ENCODE assay signal across 14 mouse cellular contexts in genomic region chr6:54552721-54553413, GRCm38 (mm10). TPM values are rescaled to one million over a fixed set of nuclear protein-coding genes. Genes with fewer than 3 reads are reported as not detected.
DNase-seq lines count a peak whose midpoint lies in the region; ATAC-seq lines count a peak whose summit lies in the region.
"Had no signal": no experiment of that assay in that cellular context is flagged by ENCODE, and none has a peak within 500 bp of the region (broad histone marks: within the 10 kb centered on the region; RNA-seq: fewer than 3 reads in every experiment).

No protein-coding gene starts in this region.

- peaks cover 55% of the 10 kb centered on the region for H3K4me1 ChIP-seq in neural tube, embryonic 12.5 days
- H3K4me1 ChIP-seq in hindbrain, embryonic 12.5 days, result peaks cover 73% of the 10 kb centered on the region
- H3K4me1 ChIP-seq in midbrain, embryonic 15.5 days, result peaks cover 52% of the 10 kb centered on the region

- DNase-seq in neural tube, embryonic 10.5 days (ENCODE audit: extremely low spot score, low spot score), result no peak
- no peak for DNase-seq in left cerebral cortex, postnatal 36 days (ENCODE audit: low spot score in 2 of 2)
- no peak for DNase-seq in spleen, adult 18-20 months
- no peak for DNase-seq in thymus, postnatal 14 days
- DNase-seq: cerebellum, adult 11 months; kidney, adult 8-10 months; right cerebral cortex, postnatal 14 days had no signal

- no peaks in the 10 kb centered on the region for H3K9me3 ChIP-seq in neural tube, embryonic 12.5 days
- H3K9me3 ChIP-seq in hindbrain, embryonic 12.5 days (replicated peaks), result no peaks in the 10 kb centered on the region
- H3K9me3 ChIP-seq in midbrain, embryonic 15.5 days, result no peaks in the 10 kb centered on the region
- H3K9me3 ChIP-seq: embryonic facial prominence, embryonic 15.5 days had no signal

- no peaks in the 10 kb centered on the region for H3K27me3 ChIP-seq in neural tube, embryonic 12.5 days (replicated peaks)
- H3K27me3 ChIP-seq in hindbrain, embryonic 12.5 days, result no peaks in the 10 kb centered on the region
- H3K27me3 ChIP-seq in midbrain, embryonic 15.5 days (replicated peaks), result no peaks in the 10 kb centered on the region
- H3K27me3 ChIP-seq: embryonic facial prominence, embryonic 15.5 days had no signal

- WGBS in neural tube, embryonic 12.5 days, result 31% methylated on average over 9 of the region's 9 CpGs
- WGBS in hindbrain, embryonic 12.5 days, result 23% methylated on average over 9 of the region's 9 CpGs
- 19% methylated on average over 9 of the region's 9 CpGs for WGBS in midbrain, embryonic 15.5 days

- H3K27ac ChIP-seq in neural tube, embryonic 12.5 days, result no peak overlapping the region
- H3K27ac ChIP-seq in hindbrain, embryonic 12.5 days, result peak overlapping the region; percentile 60
- H3K27ac ChIP-seq in midbrain, embryonic 15.5 days, result peak overlapping the region; percentile 62
- H3K27ac ChIP-seq: embryonic facial prominence, embryonic 15.5 days; layer of hippocampus, adult 2 months; left cerebral cortex, adult 2 months had no signal

- H3K9ac ChIP-seq in neural tube, embryonic 12.5 days, result no peak overlapping the region
- H3K9ac ChIP-seq in hindbrain, embryonic 12.5 days, result no peak overlapping the region
- H3K9ac ChIP-seq in midbrain, embryonic 15.5 days, result no peak overlapping the region
- H3K9ac ChIP-seq: embryonic facial prominence, embryonic 15.5 days had no signal

- intact Hi-C loops in left cerebral cortex, postnatal 36 days (cut with DNase I), result no loop called here

- H3K36me3 ChIP-seq in neural tube, embryonic 12.5 days, result no peaks in the 10 kb centered on the region
- no peaks in the 10 kb centered on the region for H3K36me3 ChIP-seq in hindbrain, embryonic 12.5 days
- no peaks in the 10 kb centered on the region for H3K36me3 ChIP-seq in midbrain, embryonic 15.5 days (replicated peaks)
- H3K36me3 ChIP-seq: embryonic facial prominence, embryonic 15.5 days had no signal

- H3K4me2 ChIP-seq in neural tube, embryonic 12.5 days (replicated peaks), result no peak overlapping the region
- H3K4me2 ChIP-seq in hindbrain, embryonic 12.5 days (replicated peaks), result no peak overlapping the region
- no peak overlapping the region; the same call in 1 of the 2 replicates for H3K4me2 ChIP-seq in midbrain, embryonic 15.5 days
- H3K4me2 ChIP-seq: embryonic facial prominence, embryonic 15.5 days had no signal

- H3K4me3 ChIP-seq in neural tube, embryonic 12.5 days, result no peak overlapping the region
- H3K4me3 ChIP-seq in hindbrain, embryonic 12.5 days, result no peak overlapping the region
- no peak overlapping the region for H3K4me3 ChIP-seq in midbrain, embryonic 15.5 days
- H3K4me3 ChIP-seq: embryonic facial prominence, embryonic 15.5 days; layer of hippocampus, adult 2 months; left cerebral cortex, adult 2 months had no signal

- ATAC-seq in neural tube, embryonic 12.5 days (ENCODE audit: low FRiP score, low read depth), result peak; percentile 49
- ATAC-seq in hindbrain, embryonic 12.5 days (ENCODE audit: low FRiP score), result peak; percentile 69
- peak; percentile 55 for ATAC-seq in midbrain, embryonic 15.5 days (replicated peaks)

RNA-seq across cellular contexts. Expression of gene Scrn1, which starts 13.4 kb away (rescaled TPM):
- polyA plus RNA-seq in neural tube, embryonic 12.5 days (2016; fragmentation: Nextera tagmentation; extraction: Ambion mirVana), result 88.2 and 88.7 TPM in 2 replicates
- 79.3 and 89.4 TPM in 2 replicates for polyA plus RNA-seq in hindbrain, embryonic 12.5 days (2016; fragmentation: Nextera tagmentation; extraction: Ambion mirVana)
- polyA plus RNA-seq in midbrain, embryonic 15.5 days (2015; fragmentation: Nextera tagmentation; extraction: Ambion mirVana), result 119 and 123 TPM in 2 replicates
- total RNA-seq in left cerebral cortex, postnatal 36 days (2021), result 100 to 1,000 TPM; 145 to 155 TPM
- total RNA-seq: monocyte, adult 5-6 weeks had no signal

RNA-seq across cellular contexts. Expression of gene Plekha8, which starts 42.0 kb away (rescaled TPM):
- polyA plus RNA-seq in neural tube, embryonic 12.5 days (2016; fragmentation: Nextera tagmentation; extraction: Ambion mirVana), result 13.2 and 15.0 TPM in 2 replicates
- polyA plus RNA-seq in hindbrain, embryonic 12.5 days (2016; fragmentation: Nextera tagmentation; extraction: Ambion mirVana), result 17.7 and 19.4 TPM in 2 replicates
- 9.5 and 10.5 TPM in 2 replicates for polyA plus RNA-seq in midbrain, embryonic 15.5 days (2015; fragmentation: Nextera tagmentation; extraction: Ambion mirVana)
- total RNA-seq in left cerebral cortex, postnatal 36 days (2021), result 10 to 100 TPM; 12.3 to 12.6 TPM

RNA-seq across cellular contexts. Expression of gene Fkbp14, which starts 44.2 kb away (rescaled TPM):
- 19.6 and 20.0 TPM in 2 replicates for polyA plus RNA-seq in neural tube, embryonic 12.5 days (2016; fragmentation: Nextera tagmentation; extraction: Ambion mirVana)
- 21.0 and 26.4 TPM in 2 replicates for polyA plus RNA-seq in hindbrain, embryonic 12.5 days (2016; fragmentation: Nextera tagmentation; extraction: Ambion mirVana)
- 7.0 and 7.8 TPM in 2 replicates for polyA plus RNA-seq in midbrain, embryonic 15.5 days (2015; fragmentation: Nextera tagmentation; extraction: Ambion mirVana)
- 1 to 10 TPM; 7.3 to 9.9 TPM for total RNA-seq in left cerebral cortex, postnatal 36 days (2021)
- total RNA-seq: monocyte, adult 5-6 weeks had no signal
